Mouse (Mus musculus) liver, embryonic 11.5 days (tissue): ENCODE results near the gene Pogk. TPM values are rescaled to one million over a fixed set of nuclear protein-coding genes. Genes with fewer than 3 reads are reported as not detected.

Source experiments
- ATAC-seq: fragments of 200-750 bp; cut with Nextera tagmentation; replicated peaks from 2 replicates; pipeline ENCODE4 v1.8.0; 2017; ENCODE audit warnings: moderate number of reproducible peaks, mild to moderate bottlenecking, moderate TSS enrichment, moderate library complexity; ENCODE audit not compliant: low FRiP score
- DNase-seq: peaks from one replicate; pipeline ENCODE4 v3.0.0-alpha.2; 2017; ENCODE audit warnings: low spot score
- H3K27ac ChIP-seq: fragments of 300-500 bp; sonication (generic); 2 replicates; pipeline ENCODE4 v1.5.1; 2014; ENCODE audit warnings: mild to moderate bottlenecking, low read depth, low read length, control low read depth
- H3K27me3 ChIP-seq: fragments of 300-500 bp; sonication (generic); replicated peaks from 2 replicates; pipeline ENCODE4 v1.6.1; 2014; ENCODE audit warnings: low read length, mixed read lengths; ENCODE audit not compliant: control insufficient read depth, insufficient read depth
- H3K36me3 ChIP-seq: fragments of 300-500 bp; sonication (generic); 2 replicates; pipeline ENCODE4 v1.6.1; 2014; ENCODE audit warnings: mild to moderate bottlenecking, low read length, moderate library complexity, mixed read lengths; ENCODE audit not compliant: control insufficient read depth, insufficient read depth
- H3K4me1 ChIP-seq: fragments of 300-500 bp; sonication (generic); replicated peaks from 2 replicates; pipeline ENCODE4 v1.6.1; 2014; ENCODE audit warnings: low read length, mixed read lengths; ENCODE audit not compliant: control insufficient read depth, insufficient read depth
- H3K4me2 ChIP-seq: fragments of 300-500 bp; sonication (generic); 2 replicates; pipeline ENCODE4 v1.6.1; 2014; ENCODE audit warnings: mild to moderate bottlenecking, control low read depth, moderate library complexity
- H3K4me3 ChIP-seq: fragments of 300-500 bp; sonication (generic); 2 replicates; pipeline ENCODE4 v1.5.1; 2014; ENCODE audit warnings: low read depth, low read length, control low read depth
- H3K9ac ChIP-seq: fragments of 300-500 bp; sonication (generic); 2 replicates; pipeline ENCODE4 v1.6.1; 2014; ENCODE audit warnings: low read depth, low read length, control low read depth
- H3K9me3 ChIP-seq: fragments of 300-500 bp; sonication (generic); 2 replicates; pipeline ENCODE4 v1.6.1; 2016; ENCODE audit warnings: low read length, inconsistent platforms, mixed read lengths; ENCODE audit not compliant: control insufficient read depth
- WGBS: fragments of 180-500 bp; shearing (Covaris S2); extraction: QIAGEN DNeasy Blood & Tissue Kit; methylation state at CpG from one replicate; pipeline ENCODE4 v1.1.7; 2014; 5-methylcytosine and 5-hydroxymethylcytosine counted together
- polyA plus RNA-seq: library from polyadenylated mRNA; unstranded; fragments of >200 nt; fragmentation: Nextera tagmentation; extraction: Ambion mirVana; gene quantifications from 2 replicates; pipeline ENCODE4 v1.2.1, GENCODE M21; 2014

Gene Pogk
- polyA plus RNA-seq, 1 experiment from 2014 or later, result 8.8 TPM

GRCm38 (mm10) chr1:166403846-166404245, 5.8 kb downstream of the Pogk start:
- WGBS, result 86% methylated on average over 3 of the region's 3 CpGs
- H3K36me3 ChIP-seq, result peaks cover 9% of the 10 kb centered on the region; the same call in 1 of the 2 replicates
- no peaks in the 10 kb centered on the region for H3K9me3 ChIP-seq
- no peaks in the 10 kb centered on the region for H3K4me1 ChIP-seq
- no peaks in the 10 kb centered on the region for H3K27me3 ChIP-seq
- ATAC-seq (no peak), DNase-seq (no peak)
- no peak overlapping the region for H3K4me2 ChIP-seq
- H3K9ac ChIP-seq, result no peak overlapping the region
- H3K27ac ChIP-seq, result no peak overlapping the region
- no peak overlapping the region for H3K4me3 ChIP-seq

- WGBS, result 88% methylated on average over 4 of the region's 4 CpGs
- no peaks in the 10 kb centered on the region for H3K27me3 ChIP-seq
- ATAC-seq (no peak), DNase-seq (no peak)
- no peak overlapping the region for H3K27ac ChIP-seq
- H3K4me2 ChIP-seq, result no peak overlapping the region
- peaks cover 13% of the 10 kb centered on the region; the same call in 1 of the 2 replicates for H3K36me3 ChIP-seq
- no peaks in the 10 kb centered on the region for H3K4me1 ChIP-seq
- no peak overlapping the region for H3K9ac ChIP-seq
- no peak overlapping the region for H3K4me3 ChIP-seq
- H3K9me3 ChIP-seq, result no peaks in the 10 kb centered on the region
These were observed 7.7 kb downstream of the Pogk start for GRCm38 (mm10) chr1:166402003-166402402.

DNA sequence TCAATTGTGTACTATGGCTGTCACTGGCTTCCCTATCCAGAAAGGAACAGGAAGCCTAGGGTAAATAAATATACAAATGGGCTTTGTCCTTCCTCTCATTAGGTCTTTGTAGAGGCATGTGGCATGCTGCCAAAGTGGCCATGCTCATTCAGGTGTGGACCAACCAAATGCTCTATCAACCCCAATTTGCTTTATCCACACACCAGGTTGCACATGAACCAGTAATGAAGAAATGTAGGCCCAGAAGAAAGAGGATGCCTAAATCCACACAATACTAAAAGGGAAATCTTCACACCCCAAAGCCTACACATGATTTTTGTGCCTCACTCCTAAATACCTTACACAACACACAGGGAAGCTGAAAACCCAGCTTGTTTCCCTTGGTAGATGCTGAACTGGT, 8.2 kb downstream of the Pogk start:
- Histone ChIP-seq H3K4me2 (no peak overlapping the region), H3K27ac (no peak overlapping the region), H3K4me3 (no peak overlapping the region), H3K9ac (no peak overlapping the region), H3K9me3 (no peaks in the 10 kb centered on the region), H3K36me3 (peaks cover 13% of the 10 kb centered on the region; the same call in 1 of the 2 replicates), H3K4me1 (no peaks in the 10 kb centered on the region), H3K27me3 (no peaks in the 10 kb centered on the region)
- DNase-seq, result no peak
- ATAC-seq, result no peak

DNA sequence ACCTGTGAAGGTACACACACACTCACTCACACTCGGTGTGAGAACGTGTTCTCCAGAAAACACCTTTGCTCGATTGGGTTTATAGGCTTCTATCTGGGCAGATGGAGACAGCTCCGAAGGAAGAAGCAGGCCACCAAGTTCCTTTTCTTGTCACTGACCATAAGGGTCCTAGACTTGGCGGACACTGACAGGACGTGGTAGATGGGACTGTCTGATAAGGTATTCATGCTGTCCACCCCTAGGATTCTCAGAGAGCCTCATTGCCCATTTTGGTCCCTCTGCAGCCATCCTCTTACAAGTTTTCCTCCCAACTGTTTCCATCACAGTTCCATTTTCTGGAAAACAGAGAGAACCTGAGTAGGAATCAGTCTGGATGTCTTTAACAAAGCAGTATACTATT, 13.3 kb downstream of the Pogk start:
- no peaks in the 10 kb centered on the region for H3K4me1 ChIP-seq
- no peaks in the 10 kb centered on the region for H3K9me3 ChIP-seq
- H3K9ac ChIP-seq, result no peak overlapping the region
- H3K36me3 ChIP-seq, result peaks cover 18% of the 10 kb centered on the region
- ATAC-seq (no peak), DNase-seq (no peak)
- no peak overlapping the region for H3K4me3 ChIP-seq
- H3K27ac ChIP-seq, result no peak overlapping the region
- H3K27me3 ChIP-seq, result no peaks in the 10 kb centered on the region
- 76% methylated on average over 6 of the region's 6 CpGs for WGBS
- H3K4me2 ChIP-seq, result no peak overlapping the region

GRCm38 (mm10) chr1:166395661-166396060, 14.0 kb downstream of the Pogk start:
- 83% methylated on average over 5 of the region's 5 CpGs for WGBS
- ATAC-seq (no peak), DNase-seq (no peak)
- Histone ChIP-seq H3K9me3 (no peaks in the 10 kb centered on the region), H3K9ac (no peak overlapping the region), H3K36me3 (peaks cover 23% of the 10 kb centered on the region), H3K4me3 (no peak overlapping the region), H3K27me3 (no peaks in the 10 kb centered on the region), H3K4me1 (no peaks in the 10 kb centered on the region), H3K4me2 (no peak overlapping the region), H3K27ac (no peak overlapping the region)

DNA sequence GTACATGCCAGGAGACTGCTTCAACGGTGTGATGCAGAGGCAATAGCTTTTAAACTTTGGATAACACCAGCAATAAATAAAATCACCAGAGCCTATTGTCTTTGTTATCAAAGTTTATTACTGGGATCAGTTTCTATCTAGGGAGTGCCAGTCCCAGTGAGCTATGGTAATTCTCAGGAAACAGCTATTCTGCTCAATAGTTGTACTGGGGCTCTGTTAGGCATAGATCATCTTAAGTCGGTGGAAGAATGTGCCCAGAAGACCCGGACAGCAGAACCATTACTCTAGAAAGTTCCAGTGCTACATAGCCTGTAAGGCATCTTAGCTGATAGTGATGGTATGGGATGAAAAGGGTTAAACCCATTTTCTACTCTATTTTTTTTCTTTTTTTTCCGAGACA, 14.9 kb downstream of the Pogk start:
- no peak for DNase-seq
- peaks cover 29% of the 10 kb centered on the region for H3K36me3 ChIP-seq

GRCm38 (mm10) chr1:166391671-166392070, 18.0 kb downstream of the Pogk start:
- Histone ChIP-seq H3K4me2 (no peak overlapping the region), H3K9ac (no peak overlapping the region), H3K9me3 (no peaks in the 10 kb centered on the region), H3K4me3 (no peak overlapping the region), H3K27ac (no peak overlapping the region), H3K27me3 (no peaks in the 10 kb centered on the region), H3K4me1 (no peaks in the 10 kb centered on the region), H3K36me3 (peaks cover 43% of the 10 kb centered on the region)
- ATAC-seq, result no peak
- WGBS, result 93% methylated on average over 6 of the region's 6 CpGs
- no peak for DNase-seq

More for the DNA sequence above, 14.9 kb downstream of the Pogk start:
- no peaks in the 10 kb centered on the region for H3K27me3 ChIP-seq
- H3K4me1 ChIP-seq, result no peaks in the 10 kb centered on the region
- H3K4me2 ChIP-seq, result no peak overlapping the region
- H3K27ac ChIP-seq, result no peak overlapping the region
- H3K4me3 ChIP-seq, result no peak overlapping the region
- H3K9ac ChIP-seq, result no peak overlapping the region
- ATAC-seq, result no peak
- H3K9me3 ChIP-seq, result no peaks in the 10 kb centered on the region
- 68% methylated on average over 4 of the region's 4 CpGs for WGBS

DNA sequence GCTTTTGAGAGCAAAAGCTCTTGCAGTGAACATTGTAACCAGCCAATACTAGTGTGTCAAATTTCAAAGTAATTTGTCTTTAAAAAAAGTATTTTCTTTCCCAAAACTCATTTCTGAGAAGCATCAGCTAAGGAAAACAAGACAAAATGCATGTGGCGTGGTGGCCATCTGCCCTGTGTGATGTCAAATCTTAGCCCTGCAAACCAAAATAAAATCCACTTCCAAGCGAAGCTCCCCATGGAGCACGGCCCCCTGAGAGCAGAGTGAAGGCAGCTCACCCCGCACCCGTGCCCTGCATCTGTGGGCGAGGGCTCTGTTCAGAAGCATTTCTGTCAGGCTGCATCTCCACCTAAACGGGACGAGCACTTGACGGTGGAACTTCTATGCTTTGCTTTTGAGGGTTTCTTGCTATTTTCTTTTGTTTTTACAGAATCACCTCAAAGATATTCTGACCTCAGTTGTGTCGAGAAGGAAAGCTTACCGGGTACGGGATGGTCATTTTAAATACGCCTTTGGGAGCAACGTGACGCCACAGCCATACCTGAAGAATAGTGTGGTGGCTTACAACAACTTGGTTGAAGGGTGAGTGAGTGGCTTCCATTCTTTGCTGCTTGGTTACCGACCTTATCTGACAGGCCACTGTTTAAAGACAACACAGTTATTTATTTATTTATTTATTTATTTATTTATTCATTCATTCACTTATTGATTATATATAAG, 20.1 kb downstream of the Pogk start:
- no peak for ATAC-seq

GRCm38 (mm10) chr1:166388511-166388910, 21.2 kb downstream of the Pogk start:
- H3K36me3 ChIP-seq, result peaks cover 48% of the 10 kb centered on the region
- 94% methylated on average over 11 of the region's 11 CpGs for WGBS
- H3K27me3 ChIP-seq, result no peaks in the 10 kb centered on the region
- DNase-seq (no peak), ATAC-seq (no peak)
- H3K9ac ChIP-seq, result no peak overlapping the region
- no peak overlapping the region for H3K27ac ChIP-seq
- H3K9me3 ChIP-seq, result no peaks in the 10 kb centered on the region
- H3K4me3 ChIP-seq, result no peak overlapping the region
- no peak overlapping the region for H3K4me2 ChIP-seq
- no peaks in the 10 kb centered on the region for H3K4me1 ChIP-seq

More for the DNA sequence above, 20.1 kb downstream of the Pogk start:
- Histone ChIP-seq H3K9me3 (no peaks in the 10 kb centered on the region), H3K27me3 (no peaks in the 10 kb centered on the region), H3K9ac (no peak overlapping the region), H3K36me3 (peaks cover 48% of the 10 kb centered on the region), H3K4me2 (no peak overlapping the region), H3K4me3 (no peak overlapping the region), H3K4me1 (no peaks in the 10 kb centered on the region), H3K27ac (no peak overlapping the region)
- DNase-seq, result no peak
- WGBS, result 94% methylated on average over 16 of the region's 16 CpGs
